Mouse (Mus musculus) left cerebral cortex, postnatal 36 days (tissue): Measurements from ENCODE around the gene Tnrc6a. TPM values are rescaled to one million over a fixed set of nuclear protein-coding genes. Genes with fewer than 3 reads are reported as not detected.

Experiments
- DNase-seq, 2 experiments: peaks; one replicate each; pipeline ENCODE4 v3.0.0; 2021 to 2022; ENCODE audit warnings: low spot score in 2 of 2, mixed read lengths in 1 of 2
- intact Hi-C: fragments of 180-260 bp; cut with DNase I; formaldehyde crosslinking; loops from one replicate; pipeline ENCODE4 v1.15.1; 2025
- total RNA-seq, 2 experiments: library from RNA; stranded (reverse); gene quantifications; 2 replicates each; pipeline ENCODE4 v1.2.3; 2021

Gene Tnrc6a
- total RNA-seq, 2 experiments from 2014 or later = 43.5 to 59.0 TPM

DNA sequence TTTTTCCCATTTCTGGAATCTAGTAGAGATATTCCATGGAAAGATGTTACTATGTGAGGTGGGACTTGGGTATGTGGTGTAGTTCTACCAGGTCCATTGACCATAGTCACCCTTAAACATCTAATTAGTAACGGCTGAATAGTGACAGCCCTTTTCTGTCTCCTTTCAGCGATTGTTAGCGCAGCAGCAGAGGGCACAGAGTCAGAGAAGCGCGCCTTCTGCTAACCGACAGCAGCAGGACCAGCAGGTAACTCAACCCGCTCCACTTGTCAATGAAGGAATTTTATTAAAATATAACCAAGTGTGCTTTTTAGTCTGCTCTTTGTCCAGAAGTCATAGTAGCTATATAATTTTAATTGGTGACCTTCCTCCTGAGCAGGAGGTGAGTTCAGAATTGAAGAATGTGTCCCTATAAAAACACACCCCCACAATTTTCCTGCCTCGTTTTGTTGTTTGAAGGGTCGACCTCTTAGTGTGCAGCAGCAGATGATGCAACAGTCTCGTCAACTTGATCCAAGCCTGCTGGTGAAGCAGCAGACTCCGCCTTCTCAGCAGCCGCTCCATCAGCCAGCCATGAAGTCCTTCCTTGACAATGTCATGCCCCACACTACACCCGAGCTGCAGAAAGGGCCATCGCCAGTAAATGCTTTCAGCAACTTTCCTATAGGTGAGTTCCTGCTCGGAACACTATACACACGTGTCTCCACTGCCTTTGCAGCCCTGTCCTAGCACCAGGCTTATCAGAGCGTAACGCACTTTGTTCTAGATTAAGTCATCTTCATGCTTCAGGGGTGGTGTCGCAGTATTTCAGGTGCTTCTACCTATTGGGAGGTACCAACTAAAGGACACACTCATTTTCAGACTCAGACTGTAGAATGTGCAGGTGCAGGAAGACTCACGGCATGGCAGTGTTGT lies 58.4 kb downstream of the Tnrc6a start:
- intact Hi-C loops = loop anchor here (5.0 kb wide), 1 partner anchor 180 kb away; no protein-coding TSS in a partner anchor
- DNase-seq = no peak

DNA sequence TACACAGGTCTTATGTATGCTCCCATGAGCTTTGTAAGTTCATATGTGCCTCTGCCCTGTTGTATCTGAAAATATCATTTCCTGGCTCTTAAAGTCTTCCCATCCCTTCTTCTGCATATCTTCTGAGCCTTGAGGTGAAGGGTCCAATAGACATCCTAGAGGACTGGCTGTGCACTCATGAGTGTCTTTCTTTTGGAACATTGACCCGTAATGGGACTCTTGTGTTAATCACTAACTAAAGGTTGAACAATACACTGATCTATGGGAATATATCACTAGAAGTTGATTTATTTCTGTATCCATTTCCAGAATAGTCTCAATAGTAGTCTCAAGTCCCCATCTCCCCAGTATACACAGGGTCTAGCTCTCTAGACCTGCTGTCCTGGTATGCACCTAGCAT lies 61.2 kb downstream of the Tnrc6a start:
- intact Hi-C loops = loop anchor here (5.0 kb wide), 1 partner anchor 183 kb away; no protein-coding TSS in a partner anchor
- no peak for DNase-seq

DNA sequence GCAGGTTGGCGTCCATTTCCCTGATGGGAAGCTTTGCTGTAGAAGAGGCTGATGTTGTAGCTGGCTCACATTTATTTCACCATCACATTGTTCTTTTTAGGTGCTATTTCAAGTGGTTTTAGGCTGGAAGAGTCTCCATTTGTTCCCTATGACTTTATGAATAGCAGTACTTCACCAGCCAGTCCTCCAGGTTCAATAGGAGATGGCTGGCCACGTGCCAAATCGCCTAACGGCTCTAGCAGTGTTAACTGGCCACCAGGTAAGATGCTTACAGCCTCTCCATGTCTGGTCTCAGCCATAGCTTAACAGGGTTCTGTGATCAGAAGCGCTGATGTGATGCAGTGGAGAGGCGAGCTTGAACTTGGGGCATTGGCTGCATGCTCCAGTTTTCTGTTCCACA lies 62.8 kb downstream of the Tnrc6a start:
- intact Hi-C loops = no loop called here
- no peak for DNase-seq

DNA sequence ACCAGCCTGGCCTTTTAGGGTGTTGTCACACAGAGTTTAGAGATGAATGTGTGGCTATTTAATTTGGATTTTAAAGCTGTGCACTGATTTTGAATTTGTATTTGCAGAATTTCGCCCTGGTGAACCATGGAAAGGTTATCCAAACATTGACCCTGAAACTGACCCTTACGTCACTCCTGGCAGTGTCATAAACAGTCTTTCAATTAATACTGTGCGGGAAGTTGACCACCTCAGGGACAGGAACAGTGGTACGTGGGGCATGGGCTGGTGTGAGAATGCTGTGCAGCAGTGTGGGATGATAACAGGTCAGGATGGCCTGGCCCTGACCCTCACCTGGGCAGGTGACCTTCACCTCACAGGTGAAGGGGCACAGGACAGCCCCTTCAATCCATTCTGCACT lies 63.6 kb downstream of the Tnrc6a start:
- no peak for DNase-seq
- intact Hi-C loops = no loop called here

DNA sequence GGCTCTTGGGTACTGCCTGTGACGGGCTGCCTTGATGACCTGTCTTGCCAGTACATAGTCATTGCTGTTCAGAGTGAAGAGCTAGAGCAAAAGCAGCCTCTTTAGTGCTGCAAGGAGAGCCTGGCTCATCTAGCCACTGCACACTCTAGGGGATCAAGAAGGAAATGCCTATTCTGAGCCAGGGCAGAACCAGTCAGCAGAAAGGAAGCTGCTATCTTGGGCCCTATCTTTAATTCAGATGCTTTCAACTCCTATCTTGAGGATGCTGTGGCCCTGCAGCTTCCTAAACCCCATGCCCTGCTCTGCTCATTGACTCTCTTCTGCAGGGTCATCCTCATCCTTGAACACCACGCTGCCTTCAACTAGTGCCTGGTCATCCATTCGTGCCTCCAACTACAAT lies 64.8 kb downstream of the Tnrc6a start:
- DNase-seq = no peak
- intact Hi-C loops = loop anchor here (2.0 kb wide), 1 partner anchor 172 kb away; no protein-coding TSS in a partner anchor

DNA sequence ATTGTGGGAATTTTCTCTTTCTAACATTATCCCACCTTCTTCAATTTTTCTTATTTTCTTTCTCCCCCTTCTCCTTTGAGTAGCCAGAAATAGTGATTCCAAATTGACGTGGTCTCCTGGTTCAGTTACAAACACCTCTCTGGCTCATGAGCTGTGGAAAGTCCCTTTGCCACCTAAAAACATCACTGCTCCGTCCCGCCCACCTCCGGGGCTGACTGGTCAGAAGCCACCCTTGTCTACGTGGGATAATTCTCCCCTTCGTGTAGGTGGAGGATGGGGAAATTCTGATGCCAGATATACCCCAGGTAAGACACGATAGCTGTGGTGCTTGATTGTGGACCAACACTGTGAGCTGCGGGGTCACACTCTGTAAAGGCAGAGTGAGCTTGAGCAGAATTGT lies 66.1 kb downstream of the Tnrc6a start:
- intact Hi-C loops = loop anchor here (2.0 kb wide), 1 partner anchor 173 kb away; no protein-coding TSS in a partner anchor
- no peak for DNase-seq

DNA sequence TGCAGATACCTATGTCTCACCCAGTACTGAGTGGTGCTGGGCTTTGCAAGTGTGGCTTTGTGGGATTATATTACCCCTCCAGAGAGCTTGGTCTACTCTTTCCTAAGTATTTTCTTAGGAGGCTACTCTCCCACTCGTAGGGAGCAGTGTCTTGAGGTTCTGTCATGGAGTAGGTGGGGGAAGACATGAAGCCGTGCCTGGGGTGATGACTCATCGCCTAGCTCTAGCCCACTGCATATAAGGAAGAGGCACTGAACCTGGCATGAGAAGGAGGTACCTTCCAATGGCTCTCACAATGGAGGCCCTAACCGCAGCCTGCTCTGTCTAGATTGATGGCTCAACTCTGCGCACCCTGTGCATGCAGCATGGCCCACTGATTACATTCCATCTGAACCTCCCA lies 68.0 kb downstream of the Tnrc6a start:
- DNase-seq = no peak
- intact Hi-C loops = no loop called here

DNA sequence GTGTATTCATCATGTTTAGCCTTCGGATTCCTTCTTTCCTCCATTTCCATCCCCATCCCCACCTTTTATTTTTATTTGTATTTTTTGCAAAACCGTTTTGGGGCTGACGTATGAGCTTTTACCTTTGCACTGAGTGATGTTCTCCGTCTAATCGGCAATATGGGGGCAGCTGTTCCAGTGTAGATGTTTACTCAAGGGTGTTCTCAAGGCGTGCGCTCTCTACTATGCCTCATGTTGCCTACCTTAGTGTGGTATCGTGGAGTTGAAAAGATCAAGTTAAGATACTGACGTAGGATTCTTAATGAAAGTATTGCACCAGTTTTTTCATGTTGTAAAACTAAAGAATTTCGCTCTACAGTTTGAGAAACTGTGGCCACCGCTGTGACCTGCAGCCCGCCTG lies 69.5 kb downstream of the Tnrc6a start:
- intact Hi-C loops = no loop called here
- DNase-seq = no peak

DNA sequence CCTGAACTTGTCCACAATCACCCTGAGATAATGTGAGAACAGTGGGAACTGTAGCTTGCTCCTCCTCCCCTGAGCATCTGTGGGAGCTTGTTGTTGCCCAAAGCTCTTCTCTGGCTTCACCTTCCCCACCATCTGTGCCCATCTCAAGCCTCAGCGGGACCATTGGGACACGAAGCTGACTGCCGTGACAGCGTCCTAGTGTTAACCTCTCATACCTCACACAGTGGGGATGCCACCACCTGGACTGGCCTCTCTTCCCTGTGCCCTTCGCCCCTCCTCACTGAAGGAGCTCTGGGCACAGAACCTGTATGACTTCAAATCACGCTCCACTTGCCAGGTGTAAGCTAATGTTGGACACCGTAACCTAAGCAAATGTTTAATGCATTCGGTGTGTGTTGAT lies 71.0 kb downstream of the Tnrc6a start:
- intact Hi-C loops = no loop called here
- DNase-seq = no peak

DNA sequence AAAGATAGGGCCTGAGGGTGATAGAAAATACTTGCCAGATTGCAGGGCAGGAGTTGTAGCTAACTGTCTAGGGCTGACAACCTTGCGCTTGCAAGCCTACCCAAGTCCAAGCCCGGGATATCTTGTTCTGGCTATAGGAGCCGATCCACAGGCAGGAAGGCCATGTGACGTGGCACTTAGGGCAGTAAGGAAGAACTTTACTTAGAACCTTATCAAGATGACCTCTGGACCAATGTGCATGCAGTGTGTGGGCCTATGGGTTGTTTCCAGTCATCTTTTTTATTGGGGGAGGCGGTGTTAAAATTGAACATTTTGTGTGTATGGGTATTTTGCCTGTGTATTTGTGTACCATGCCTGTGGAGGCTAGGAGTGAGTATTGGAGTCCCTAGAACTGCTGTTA lies 72.7 kb downstream of the Tnrc6a start:
- DNase-seq = no peak
- intact Hi-C loops = no loop called here

DNA sequence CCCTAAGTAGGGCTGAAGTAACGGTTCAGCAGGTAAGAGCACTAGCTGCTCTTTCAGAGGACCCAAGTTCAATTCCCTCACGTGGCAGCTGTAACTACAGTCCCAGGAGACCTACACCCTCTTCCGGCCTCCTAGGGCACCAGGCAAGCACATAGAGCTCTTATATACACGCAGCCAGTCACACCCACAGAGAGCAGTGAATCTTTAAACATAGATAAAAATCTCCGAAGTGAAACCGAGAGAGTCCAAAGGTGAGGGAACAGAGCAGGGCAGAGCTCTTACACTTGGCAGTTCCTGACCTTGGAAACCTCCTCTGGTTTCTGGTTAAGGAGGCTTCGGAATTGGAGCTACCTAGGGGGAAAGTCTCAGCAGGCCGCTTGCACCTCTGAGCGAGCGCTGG lies 75.0 kb downstream of the Tnrc6a start:
- intact Hi-C loops = no loop called here
- DNase-seq = no peak

DNA sequence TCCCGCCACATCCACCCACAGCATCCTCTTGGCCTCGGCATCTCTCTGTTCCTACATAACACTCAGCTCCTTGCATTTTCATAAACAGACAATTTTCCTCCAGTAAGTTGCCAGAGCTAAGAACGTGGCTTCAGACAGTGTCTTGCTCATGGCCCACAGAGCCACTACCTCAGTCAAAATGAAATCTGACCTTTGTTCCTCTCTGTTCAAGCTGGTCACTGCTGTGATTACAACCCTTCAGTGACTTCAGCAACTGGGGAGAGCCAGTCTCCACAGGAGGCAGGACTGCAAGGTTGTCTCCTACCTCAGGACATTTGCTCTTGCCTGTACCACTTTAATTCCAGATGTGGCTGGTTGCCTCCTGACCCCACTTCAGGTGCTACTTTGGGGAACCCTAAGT lies 75.5 kb downstream of the Tnrc6a start:
- intact Hi-C loops = no loop called here
- DNase-seq = no peak

DNA sequence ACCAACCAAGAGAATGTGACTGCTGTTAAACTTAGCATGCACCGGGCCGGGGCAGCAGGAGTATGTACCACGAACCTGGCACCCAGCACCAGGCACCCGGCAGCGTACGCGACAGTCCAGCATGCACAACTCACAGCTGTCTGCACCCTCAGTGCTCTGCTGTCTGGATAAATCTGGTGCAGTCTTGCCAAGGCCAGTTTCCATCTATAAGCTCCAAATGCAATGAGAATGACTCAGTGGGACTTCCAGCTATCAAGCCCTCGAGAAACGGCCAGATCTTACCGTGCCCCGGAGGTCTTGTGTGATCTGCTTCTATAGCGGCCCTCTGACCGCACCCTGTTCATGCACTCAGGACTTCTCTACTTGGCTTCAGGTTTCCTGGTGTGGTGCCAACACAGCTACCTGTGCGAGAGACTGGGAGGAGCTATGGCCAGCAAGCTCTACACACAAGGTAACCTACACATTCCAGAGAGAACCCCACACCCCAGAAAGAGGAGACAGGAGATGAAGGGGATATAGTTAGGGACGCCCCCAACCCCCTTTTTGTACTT lies 76.0 kb downstream of the Tnrc6a start:
- no peak for DNase-seq
- intact Hi-C loops = loop anchor here (10.0 kb wide), 1 partner anchor 95 kb away; no protein-coding TSS in a partner anchor

DNA sequence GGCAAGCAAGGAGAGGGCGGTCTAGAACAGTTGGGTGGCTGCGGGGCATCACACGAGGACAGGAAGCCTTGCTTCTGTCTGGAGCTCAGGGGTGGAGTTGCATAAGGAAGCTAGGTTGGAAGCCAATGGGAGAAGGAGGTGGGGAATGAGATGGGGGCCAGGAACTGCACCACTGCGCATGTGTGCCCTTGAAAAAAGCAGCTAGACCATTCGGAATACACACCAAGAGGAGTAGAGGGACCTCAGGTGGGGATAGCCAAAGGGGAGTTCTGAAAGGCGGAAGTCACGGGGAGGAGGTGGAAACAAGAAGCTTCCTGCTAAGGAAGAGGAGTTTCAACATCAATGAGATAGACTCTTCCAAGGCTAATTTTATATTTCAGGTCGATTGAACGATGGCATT lies 77.0 kb downstream of the Tnrc6a start:
- intact Hi-C loops = loop anchor here (10.0 kb wide), 1 partner anchor 94 kb away; no protein-coding TSS in a partner anchor

DNA sequence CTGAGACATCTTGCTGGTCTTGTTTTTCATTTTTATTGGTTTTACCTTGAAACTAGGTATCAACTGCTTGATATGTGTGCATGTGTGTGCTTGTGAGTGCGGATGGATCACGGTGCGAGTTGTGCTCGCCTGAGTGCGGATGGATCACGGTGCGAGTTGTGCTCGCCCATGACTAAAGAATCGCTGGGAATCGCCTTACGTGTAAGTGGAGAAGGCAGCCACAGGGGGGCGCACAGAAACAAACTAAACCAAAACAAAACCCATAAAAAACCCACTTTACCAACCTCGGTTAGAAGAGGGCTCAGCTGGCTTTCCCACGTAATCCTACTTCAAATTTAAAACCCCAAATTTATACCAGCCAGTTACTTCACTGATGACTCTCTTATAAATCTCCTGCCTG lies 81.6 kb downstream of the Tnrc6a start:
- intact Hi-C loops = loop anchor here (2.0 to 10.0 kb wide), 3 partner anchors 90 to 260 kb away; no protein-coding TSS in a partner anchor
- DNase-seq = peak; percentile 39 to 58

More for the DNA sequence above, 77.0 kb downstream of the Tnrc6a start:
- DNase-seq = no peak

DNA sequence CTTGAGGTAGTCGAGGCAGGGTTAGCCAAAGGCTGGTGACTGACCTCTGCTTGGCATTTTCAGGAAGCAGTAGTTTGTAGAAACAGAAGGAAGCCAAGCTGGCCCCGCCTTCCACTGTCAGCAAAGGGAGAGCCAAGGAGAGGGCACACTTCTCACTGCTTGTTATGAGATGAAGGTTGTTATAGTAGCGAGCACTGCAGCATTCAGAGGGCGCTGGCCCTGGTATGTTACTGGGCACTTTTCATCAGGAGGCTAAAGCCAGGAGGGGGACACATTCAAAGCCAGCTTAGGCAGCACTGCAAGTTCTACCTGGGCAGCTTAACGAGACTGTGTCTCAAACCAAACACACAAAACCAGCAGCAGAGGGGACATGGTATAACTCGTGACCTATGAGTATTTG lies 83.9 kb downstream of the Tnrc6a start:
- intact Hi-C loops = loop anchor here (5.0 to 10.0 kb wide), 2 partner anchors 87 to 190 kb away; no protein-coding TSS in a partner anchor
- no peak for DNase-seq

DNA sequence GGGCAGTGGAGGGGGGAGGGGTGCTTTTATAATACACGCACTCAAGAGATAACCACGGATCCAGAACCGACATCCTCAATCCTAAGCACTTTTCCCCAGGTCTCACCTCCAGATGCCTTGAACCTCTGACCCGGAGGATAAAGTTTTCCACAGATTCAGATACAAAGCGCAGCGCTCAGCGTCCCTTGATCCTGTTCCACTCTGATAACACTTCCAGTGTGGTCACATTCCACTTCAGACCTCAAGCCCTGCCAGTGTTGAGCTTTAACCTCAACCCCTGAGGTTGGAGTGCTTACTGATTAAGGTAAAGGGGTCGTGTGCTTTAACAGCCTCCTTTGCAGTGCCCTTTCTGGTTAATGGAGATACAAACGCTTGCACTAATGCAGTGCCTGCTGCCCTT lies 86.2 kb downstream of the Tnrc6a start:
- DNase-seq = no peak
- intact Hi-C loops = loop anchor here (5.0 to 10.0 kb wide), 2 partner anchors 85 to 187 kb away; no protein-coding TSS in a partner anchor

DNA sequence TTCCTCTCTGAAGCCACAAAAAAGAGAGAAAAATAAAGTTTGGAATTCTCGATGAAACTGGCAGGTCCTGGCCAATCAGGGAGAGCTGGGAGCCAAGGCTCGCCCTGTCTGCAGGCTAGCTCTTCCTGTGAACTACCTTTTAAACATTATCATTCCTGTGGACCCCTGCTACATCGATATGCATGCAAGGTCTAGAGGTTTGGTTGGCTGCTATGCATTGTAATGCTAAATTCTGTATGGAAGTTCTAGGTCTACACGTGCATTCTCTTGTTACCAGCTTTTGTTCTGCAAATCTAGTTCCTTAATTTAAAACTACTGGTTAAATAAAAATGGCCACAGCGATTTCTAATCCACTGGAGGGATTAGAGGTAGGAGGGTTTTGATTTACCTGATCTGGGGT lies 87.8 kb downstream of the Tnrc6a start:
- no peak for DNase-seq
- intact Hi-C loops = no loop called here

DNA sequence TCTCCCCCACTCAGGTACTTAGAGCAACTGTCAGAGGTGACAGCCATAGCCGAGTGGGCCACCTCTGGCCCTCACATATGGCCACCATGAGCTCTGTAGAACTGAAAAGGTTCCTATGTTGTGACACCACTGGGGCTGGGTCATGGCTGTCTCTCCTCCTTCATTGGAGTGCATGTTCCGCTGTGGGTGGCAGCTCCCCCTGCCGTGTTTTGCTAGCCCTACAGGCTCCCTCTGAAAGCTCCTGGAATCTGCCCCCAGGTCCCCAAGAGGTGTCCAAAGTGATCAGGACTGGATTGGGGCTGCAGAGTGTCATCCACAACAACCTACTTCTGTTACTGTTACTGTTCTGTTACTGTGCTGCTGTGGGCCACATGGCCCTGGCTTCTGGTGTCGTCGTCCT lies 88.6 kb downstream of the Tnrc6a start:
- intact Hi-C loops = no loop called here
- no peak for DNase-seq

DNA sequence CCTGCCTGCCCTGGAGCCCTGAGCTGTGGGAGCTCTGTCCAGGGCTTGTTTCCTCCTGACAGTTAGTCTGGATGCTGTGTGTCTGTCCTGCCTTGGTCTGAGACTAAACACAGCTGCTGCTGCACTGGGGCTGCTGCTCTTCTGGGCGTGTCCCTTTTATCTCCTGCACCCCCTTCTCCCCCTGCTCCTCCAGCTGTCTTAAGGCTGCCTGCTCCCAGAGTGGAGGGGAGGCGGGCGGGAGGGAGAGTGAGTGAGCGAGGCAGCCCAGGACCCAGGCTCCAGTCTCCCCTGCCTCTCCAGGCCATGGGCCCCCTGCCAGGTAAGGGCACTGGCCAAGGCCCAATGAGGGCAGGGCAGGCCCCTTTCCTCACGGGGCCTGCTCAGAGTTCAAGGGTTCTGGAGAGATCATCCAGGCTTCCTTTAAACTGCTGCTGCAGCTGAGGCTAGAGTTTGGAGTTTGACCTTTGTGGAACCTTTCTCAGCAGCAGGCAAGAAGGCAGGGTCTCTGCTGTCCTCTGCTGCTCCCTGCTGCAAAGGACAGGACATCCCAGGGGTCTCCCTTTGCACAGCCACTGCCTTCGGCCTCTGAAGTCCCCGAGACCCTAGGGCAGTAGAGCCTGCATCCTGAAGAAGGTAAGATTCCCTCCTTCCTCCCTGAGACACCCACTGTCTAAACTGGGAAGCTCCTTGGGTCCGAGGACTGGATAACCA lies 90.8 kb downstream of the Tnrc6a start, which contains the start of gene Slc5a11:
Slc5a11 (plus strand) TSS at position 416 of the 711 bp plus-strand sequence.
- intact Hi-C loops = no loop called here
- DNase-seq = no peak
